Mouse (Mus musculus) embryonic facial prominence, embryonic 15.5 days (tissue): ENCODE measurements around the gene Adnp. TPM values are rescaled to one million over a fixed set of nuclear protein-coding genes. Genes with fewer than 3 reads are reported as not detected.
A peak's percentile ranks its signal among the peaks of the same experiment; 100 is the strongest.

Experiments
- ATAC-seq: fragments of 200-750 bp; cut with Nextera tagmentation; 2 replicates; pipeline ENCODE4 v1.8.0; 2017; ENCODE audit warnings: low read depth, moderate TSS enrichment; ENCODE audit not compliant: insufficient number of reproducible peaks, low FRiP score, low TSS enrichment
- H3K27ac ChIP-seq: fragments of 300-500 bp; sonication (generic); replicated peaks from 2 replicates; pipeline ENCODE4 v1.5.1; 2015; ENCODE audit warnings: mild to moderate bottlenecking, inconsistent platforms
- H3K27me3 ChIP-seq: fragments of 300-500 bp; sonication (generic); 2 replicates; pipeline ENCODE4 v1.6.1; 2015; ENCODE audit warnings: inconsistent platforms
- H3K36me3 ChIP-seq: fragments of 300-500 bp; sonication (generic); 2 replicates; pipeline ENCODE4 v1.6.1; 2015; ENCODE audit warnings: mild to moderate bottlenecking, inconsistent platforms
- H3K4me1 ChIP-seq: fragments of 300-500 bp; sonication (generic); 2 replicates; pipeline ENCODE4 v1.6.1; 2015; ENCODE audit warnings: inconsistent platforms
- H3K4me2 ChIP-seq: fragments of 300-500 bp; sonication (generic); replicated peaks from 2 replicates; pipeline ENCODE4 v1.6.1; 2015; ENCODE audit warnings: mild to moderate bottlenecking, inconsistent platforms
- H3K4me3 ChIP-seq: fragments of 300-500 bp; sonication (generic); replicated peaks from 2 replicates; pipeline ENCODE4 v1.5.1; 2015; ENCODE audit warnings: mild to moderate bottlenecking, inconsistent platforms
- H3K9ac ChIP-seq: fragments of 300-500 bp; sonication (generic); 2 replicates; pipeline ENCODE4 v1.6.1; 2015; ENCODE audit warnings: inconsistent platforms
- H3K9me3 ChIP-seq: fragments of 300-500 bp; sonication (generic); replicated peaks from 2 replicates; pipeline ENCODE4 v1.6.1; 2016; ENCODE audit warnings: inconsistent platforms
- WGBS: fragments of 180-500 bp; shearing (Covaris S2); methylation state at CpG from one replicate; pipeline ENCODE4 v1.1.7; 2015; 5-methylcytosine and 5-hydroxymethylcytosine counted together
- microRNA-seq: library from miRNA; unstranded; fragments of <30 nt; microRNA quantifications from one replicate; pipeline ENCODE4, GENCODE M21; 2016; ENCODE audit warnings: borderline number of aligned reads
- polyA plus RNA-seq: library from polyadenylated mRNA; unstranded; fragments of >200 nt; fragmentation: Nextera tagmentation; extraction: Ambion mirVana; gene quantifications from 2 replicates; pipeline ENCODE4 v1.2.1, GENCODE M21; 2015

Gene Adnp
- polyA plus RNA-seq, 1 experiment from 2014 or later, result 3.4 TPM

GRCm38 (mm10) chr2:168147722-168148432 is 59.0 kb downstream of the Adnp start:
- Histone ChIP-seq H3K4me1 (peaks cover 17% of the 10 kb centered on the region; the same call in 1 of the 2 replicates), H3K9ac (no peak overlapping the region), H3K27ac (no peak overlapping the region), H3K4me2 (no peak overlapping the region), H3K4me3 (no peak overlapping the region), H3K27me3 (no peaks in the 10 kb centered on the region), H3K36me3 (no peaks in the 10 kb centered on the region), H3K9me3 (no peaks in the 10 kb centered on the region)
- WGBS, result 66% methylated on average over 22 of the region's 22 CpGs
- ATAC-seq, result no peak

GRCm38 (mm10) chr2:168145437-168145836 is 61.5 kb downstream of the Adnp start:
- peaks cover 17% of the 10 kb centered on the region; the same call in 1 of the 2 replicates for H3K4me1 ChIP-seq
- 39% methylated on average over 2 of the region's 2 CpGs for WGBS
- no peak overlapping the region for H3K4me2 ChIP-seq
- peak overlapping the region; percentile 17; the same call in 1 of the 2 replicates for H3K27ac ChIP-seq
- no peak overlapping the region for H3K4me3 ChIP-seq
- no peak overlapping the region for H3K9ac ChIP-seq
- no peaks in the 10 kb centered on the region for H3K9me3 ChIP-seq
- no peaks in the 10 kb centered on the region for H3K36me3 ChIP-seq
- ATAC-seq, result peak; percentile 72
- H3K27me3 ChIP-seq, result no peaks in the 10 kb centered on the region

GRCm38 (mm10) chr2:168143794-168144193 is 63.1 kb downstream of the Adnp start:
- Histone ChIP-seq H3K9ac (no peak overlapping the region), H3K9me3 (no peaks in the 10 kb centered on the region), H3K27ac (no peak overlapping the region), H3K4me2 (no peak overlapping the region), H3K36me3 (no peaks in the 10 kb centered on the region), H3K4me1 (peaks cover 17% of the 10 kb centered on the region; the same call in 1 of the 2 replicates), H3K4me3 (no peak overlapping the region), H3K27me3 (no peaks in the 10 kb centered on the region)
- ATAC-seq, result no peak
- 46% methylated on average over 5 of the region's 5 CpGs for WGBS

GRCm38 (mm10) chr2:168137161-168137560 is 69.8 kb downstream of the Adnp start:
- H3K27me3 ChIP-seq, result no peaks in the 10 kb centered on the region
- H3K4me3 ChIP-seq, result no peak overlapping the region
- WGBS, result 66% methylated on average over 15 of the region's 15 CpGs
- no peak overlapping the region for H3K4me2 ChIP-seq
- H3K9ac ChIP-seq, result no peak overlapping the region
- H3K9me3 ChIP-seq, result no peaks in the 10 kb centered on the region
- no peaks in the 10 kb centered on the region for H3K36me3 ChIP-seq
- no peak for ATAC-seq
- no peaks in the 10 kb centered on the region for H3K4me1 ChIP-seq
- no peak overlapping the region for H3K27ac ChIP-seq

Small RNA genes lying within 50 kb of the gene (microRNA-seq; reads per million reads assigned to microRNA genes)
- not detected for gene Gm24561

Other genes starting within 250 kb of the Adnp start
- 8.3 and 8.4 TPM in 2 replicates for gene Ripor3, start 196.5 kb downstream of the Adnp start, polyA plus RNA-seq
- gene Pard6b, start 126.1 kb downstream of the Adnp start, polyA plus RNA-seq, result 3.6 and 4.1 TPM in 2 replicates
- 18.3 and 18.6 TPM in 2 replicates for gene Gm20716, start 23.3 kb upstream of the Adnp start, polyA plus RNA-seq
- gene Dpm1, start 23.5 kb upstream of the Adnp start, polyA plus RNA-seq, result 92.0 and 102 TPM in 2 replicates
- gene Mocs3, start 23.5 kb upstream of the Adnp start, polyA plus RNA-seq, result 8.0 and 8.8 TPM in 2 replicates
- gene Kcng1, start 74.6 kb upstream of the Adnp start, polyA plus RNA-seq, result 1.7 and 2.1 TPM in 2 replicates